ENCODE assay signal across 12 mouse cellular contexts in the genomic region with DNA sequence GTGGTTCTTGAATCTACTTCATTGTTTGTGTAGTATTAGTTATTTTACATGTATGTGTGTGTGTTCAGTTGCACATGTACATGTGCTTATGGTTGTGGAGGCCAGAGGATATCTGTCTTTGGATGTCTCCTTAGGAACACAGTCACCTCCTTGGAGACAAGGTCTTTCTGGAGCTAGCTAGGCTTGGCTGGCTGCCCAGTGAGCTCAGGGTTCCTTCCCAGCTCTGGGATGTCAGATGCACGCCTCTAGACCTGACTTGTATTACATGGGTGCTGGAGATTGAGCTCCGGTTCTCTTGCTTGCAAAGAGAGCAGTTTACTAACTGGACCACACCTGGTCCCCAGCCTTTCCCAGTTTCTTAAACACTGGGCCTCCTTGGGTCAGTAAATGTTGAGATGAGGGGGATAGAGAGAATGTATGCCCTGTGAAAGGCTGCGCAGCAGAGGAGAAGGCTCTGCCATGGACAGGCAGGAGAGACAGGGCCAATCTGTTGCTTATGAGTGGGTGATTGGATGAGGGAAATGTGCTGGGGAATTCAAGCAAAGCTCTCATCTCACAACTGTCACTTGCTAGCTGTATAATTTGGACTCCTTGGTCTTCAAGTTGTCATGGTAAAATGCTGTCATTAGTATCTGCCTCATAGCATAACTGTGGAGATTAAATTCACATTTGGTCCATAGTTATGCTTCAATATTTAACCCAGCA. TPM values are rescaled to one million over a fixed set of nuclear protein-coding genes. Genes with fewer than 3 reads are reported as not detected.
A peak's percentile ranks its signal among the peaks of the same experiment; 100 is the strongest.
DNase-seq lines count a peak whose midpoint lies in the region; ATAC-seq lines count a peak whose summit lies in the region.
"Had no signal": no experiment of that assay in that cellular context is flagged by ENCODE, and none has a peak within 500 bp of the region (broad histone marks: within the 10 kb centered on the region; RNA-seq: fewer than 3 reads in every experiment).

No protein-coding gene starts in this region.

- DNase-seq in adrenal gland, postnatal 10 days = peak; percentile 64
- DNase-seq in adrenal gland, postnatal 4 days (ENCODE audit: low spot score in 2 of 2) = no peak
- DNase-seq in kidney, adult 18-20 months = peak; percentile 58
- peak; percentile 17 for DNase-seq in 3T3-L1 (ENCODE audit: low read depth, low spot score)
- DNase-seq in kidney, adult 9 months = peak; percentile 61
- no peak for DNase-seq in embryo, embryonic 10.5 days (ENCODE audit: low spot score)
- DNase-seq in thymus, postnatal 10 days (ENCODE audit: low spot score in 2 of 2) = no peak

- no peak overlapping the region for H3K27ac ChIP-seq in kidney, embryonic 15.5 days
- H3K27ac ChIP-seq: forebrain, embryonic 10.5 days; heart, embryonic 15.5 days had no signal

- no peaks in the 10 kb centered on the region for H3K9me3 ChIP-seq in kidney, embryonic 15.5 days (replicated peaks)
- H3K9me3 ChIP-seq: forebrain, embryonic 10.5 days; heart, embryonic 15.5 days; lung, embryonic 15.5 days had no signal

- ATAC-seq in kidney, embryonic 15.5 days (replicated peaks; ENCODE audit: low FRiP score) = no peak

- H3K4me3 ChIP-seq in kidney, embryonic 15.5 days (replicated peaks) = no peak overlapping the region
- H3K4me3 ChIP-seq: forebrain, embryonic 10.5 days; heart, embryonic 15.5 days; lung, embryonic 15.5 days; myocyte had no signal

- WGBS in kidney, embryonic 15.5 days = 73% methylated on average over 3 of the region's 3 CpGs

- H3K36me3 ChIP-seq in kidney, embryonic 15.5 days = no peaks in the 10 kb centered on the region
- H3K36me3 ChIP-seq: forebrain, embryonic 10.5 days; heart, embryonic 15.5 days; lung, embryonic 15.5 days had no signal

- H3K9ac ChIP-seq in kidney, embryonic 15.5 days = no peak overlapping the region
- H3K9ac ChIP-seq: heart, embryonic 15.5 days; lung, embryonic 15.5 days had no signal

- H3K4me1 ChIP-seq in kidney, embryonic 15.5 days = peaks cover 24% of the 10 kb centered on the region; the same call in 1 of the 2 replicates

- no peaks in the 10 kb centered on the region for H3K27me3 ChIP-seq in kidney, embryonic 15.5 days
- H3K27me3 ChIP-seq: heart, embryonic 15.5 days; lung, embryonic 15.5 days had no signal

- no peak overlapping the region for H3K4me2 ChIP-seq in kidney, embryonic 15.5 days
- H3K4me2 ChIP-seq: heart, embryonic 15.5 days; lung, embryonic 15.5 days had no signal

RNA-seq across cellular contexts. Expression of a gene that starts 35.3 kb away (rescaled TPM):
- 1 to 10 TPM; 5.5 to 6.2 TPM for total RNA-seq in adrenal gland, postnatal 10 days (2021)
- 10 to 100 TPM; 12.0 to 13.6 TPM for total RNA-seq in adrenal gland, postnatal 4 days (2021)
- polyA plus RNA-seq in kidney, embryonic 15.5 days (2015; fragmentation: Nextera tagmentation; extraction: Ambion mirVana) = 10.5 and 11.1 TPM in 2 replicates

Comparison
In these comparisons a context has a peak if more than half of its experiments do, and no peak if none do; other contexts are left out.
1. DNase-seq: peak in adrenal gland, postnatal 10 days (single experiment), kidney, adult 18-20 months (single experiment), 3T3-L1 (single experiment) and kidney, adult 9 months (single experiment); none in adrenal gland, postnatal 4 days (0 of 2), embryo, embryonic 10.5 days (single experiment) and thymus, postnatal 10 days (0 of 2).